Mouse (Mus musculus) myocyte (in vitro differentiated cells): ENCODE results near the gene Copz1. TPM values are rescaled to one million over a fixed set of nuclear protein-coding genes. Genes with fewer than 3 reads are reported as not detected.
"Not testable (repeated sequence)": the region's sequence is repeated elsewhere in the genome, so short reads cannot be mapped to it uniquely, and the experiment has no call there.

Source experiments
- H3K27me3 ChIP-seq: one replicate; pipeline ENCODE4 v1.6.1; 2011; ENCODE audit not compliant: control insufficient read depth, insufficient read depth, insufficient read length
- H3K36me3 ChIP-seq: one replicate; pipeline ENCODE4 v1.6.1; 2011; ENCODE audit not compliant: control insufficient read depth, insufficient read depth
- H3K4me2 ChIP-seq: one replicate; pipeline ENCODE4 v1.6.1; 2011; ENCODE audit warnings: low read depth, control low read depth
- H3K4me3 ChIP-seq: one replicate; pipeline ENCODE4 v1.5.1; 2011; ENCODE audit warnings: mild to moderate bottlenecking, control low read depth, moderate library complexity
- H3K79me2 ChIP-seq: one replicate; pipeline ENCODE4 v1.6.1; 2011; ENCODE audit not compliant: control insufficient read depth, insufficient read depth
- H3ac ChIP-seq: one replicate; pipeline ENCODE4 v1.6.1; 2011; ENCODE audit not compliant: control insufficient read depth, insufficient read length
- CEBPB ChIP-seq: IDR thresholded peaks from 2 replicates; pipeline ENCODE4 v1.6.1; 2011; ENCODE audit warnings: mild to moderate bottlenecking, moderate library complexity; ENCODE audit not compliant: poor library complexity, insufficient read depth, severe bottlenecking
- E2F4 ChIP-seq: IDR thresholded peaks from one replicate; pipeline ENCODE4 v1.6.1; 2011; ENCODE audit warnings: mild to moderate bottlenecking, control low read depth, moderate library complexity; ENCODE audit not compliant: insufficient read depth
- MAX ChIP-seq: IDR thresholded peaks from one replicate; pipeline ENCODE4 v1.6.1; 2011; ENCODE audit warnings: low read depth, mild to moderate bottlenecking, control low read depth
- MYOD1 ChIP-seq, 3 experiments: IDR thresholded peaks; one replicate each; pipeline ENCODE4 v1.6.1; 2011; ENCODE audit warnings: control low read depth in 2 of 3, low read depth in 2 of 3, mild to moderate bottlenecking in 2 of 3, moderate library complexity in 1 of 3; ENCODE audit not compliant: insufficient read length in 2 of 3, control insufficient read depth in 1 of 3
- MYOG ChIP-seq, 3 experiments: IDR thresholded peaks; one replicate each; pipeline ENCODE4 v1.6.1; 2011; ENCODE audit warnings: control low read depth in 2 of 3, low read depth in 2 of 3, mild to moderate bottlenecking in 2 of 3; ENCODE audit not compliant: insufficient read length in 2 of 3, control insufficient read depth in 1 of 3, insufficient read depth in 1 of 3
- POLR2A ChIP-seq: IDR thresholded peaks from one replicate; pipeline ENCODE4 v1.6.1; 2011; ENCODE audit warnings: low read depth, mild to moderate bottlenecking, control low read depth, moderate library complexity; ENCODE audit not compliant: insufficient read length
- POLR2AphosphoS2 ChIP-seq: IDR thresholded peaks from one replicate; pipeline ENCODE4 v1.6.1; 2011; ENCODE audit warnings: low read depth, control low read depth; ENCODE audit not compliant: insufficient read length
- REST ChIP-seq: IDR thresholded peaks from one replicate; pipeline ENCODE4 v1.6.1; 2011; ENCODE audit warnings: mild to moderate bottlenecking, control low read depth, moderate library complexity; ENCODE audit not compliant: insufficient read depth, insufficient read length
- SRF ChIP-seq: IDR thresholded peaks from one replicate; pipeline ENCODE4 v1.6.1; 2011; ENCODE audit warnings: low read depth; ENCODE audit not compliant: control insufficient read depth, insufficient read length
- TCF12 ChIP-seq: IDR thresholded peaks from one replicate; pipeline ENCODE4 v1.6.1; 2011; ENCODE audit warnings: mild to moderate bottlenecking, control low read depth; ENCODE audit not compliant: poor library complexity, insufficient read depth, severe bottlenecking
- TCF3 ChIP-seq: IDR thresholded peaks from one replicate; pipeline ENCODE4 v1.6.1; 2011; ENCODE audit warnings: low read depth, control low read depth; ENCODE audit not compliant: insufficient read length
- USF1 ChIP-seq: IDR thresholded peaks from one replicate; pipeline ENCODE4 v1.6.1; 2011; ENCODE audit warnings: low read depth, mild to moderate bottlenecking, control low read depth, moderate library complexity
- polyA plus RNA-seq: library from polyadenylated mRNA; unstranded; fragments of >200 nt; fragmentation: generic; extraction: Trizol; gene quantifications from one replicate; pipeline ENCODE4 v1.2.1, GENCODE M21; 2012; ENCODE audit warnings: missing spikeins

The Copz1 gene
- polyA plus RNA-seq, 1 experiment: 172 TPM

GRCm38 (mm10) chr15:103240160-103241028 is 32.1 kb upstream of the Copz1 start, which contains the start of gene Hnrnpa1:
Gene Hnrnpa1, plus strand, starts transcription at chr15:103240432.
- Histone ChIP-seq H3K27me3 (no peaks in the 10 kb centered on the region), H3ac (peak within 1 kb of the TSS; percentile 30), H3K36me3 (peaks cover 45% of the 10 kb centered on the region), H3K79me2 (peaks cover 84% of the 10 kb centered on the region), H3K4me3 (peak within 1 kb of the TSS; percentile 95), H3K4me2 (peak within 1 kb of the TSS; percentile 89)
- TF ChIP-seq MYOG (IDR thresholded peaks at IDR 0.05; ENCODE audit: control insufficient read depth in 1 of 3, insufficient read depth in 1 of 3, insufficient read length in 2 of 3, low read depth in 2 of 3) (no peak), POLR2A (peak; percentile 95), REST (peak; percentile 24), CEBPB (peak; percentile 14; the same call in 1 of the 2 replicates), TCF12 (no peak), SRF (peak; percentile 18), MAX (peak; percentile 94), POLR2AphosphoS2 (peak; percentile 98), E2F4 (peak; percentile 14), USF1 (peak; percentile 90)

GRCm38 (mm10) chr15:103241071-103242018 is 31.2 kb upstream of the Copz1 start:
- H3ac ChIP-seq: peak overlapping the region; percentile 30
- peak overlapping the region; percentile 89 for H3K4me2 ChIP-seq
- H3K27me3 ChIP-seq: not testable (repeated sequence)
- peaks cover 75% of the 10 kb centered on the region for H3K79me2 ChIP-seq
- H3K36me3 ChIP-seq: peaks cover 51% of the 10 kb centered on the region
- H3K4me3 ChIP-seq: peak overlapping the region; percentile 95

GRCm38 (mm10) chr15:103242885-103243284 is 29.6 kb upstream of the Copz1 start:
- H3ac ChIP-seq: no peak overlapping the region
- TF ChIP-seq POLR2A (no peak), MYOG (IDR thresholded peaks at IDR 0.05; ENCODE audit: control insufficient read depth in 1 of 3, insufficient read depth in 1 of 3, insufficient read length in 2 of 3, low read depth in 2 of 3) (no peak), CEBPB (no peak), POLR2AphosphoS2 (no peak), SRF (no peak), USF1 (no peak), TCF12 (no peak), MAX (no peak)
- H3K4me3 ChIP-seq: peak overlapping the region; percentile 95

GRCm38 (mm10) chr15:103245616-103246015 is 26.9 kb upstream of the Copz1 start:
- Histone ChIP-seq H3K36me3 (peaks cover 70% of the 10 kb centered on the region), H3K27me3 (no peaks in the 10 kb centered on the region), H3ac (no peak overlapping the region), H3K4me3 (no peak overlapping the region), H3K79me2 (peaks cover 45% of the 10 kb centered on the region), H3K4me2 (no peak overlapping the region)
- TF ChIP-seq MYOG (IDR thresholded peaks at IDR 0.05; ENCODE audit: control insufficient read depth in 1 of 3, insufficient read depth in 1 of 3, insufficient read length in 2 of 3, low read depth in 2 of 3): no peak
- no peak for TF ChIP-seq CEBPB
- TF ChIP-seq REST: no peak
- TF ChIP-seq USF1: no peak
- no peak for TF ChIP-seq TCF3
- peak; percentile 41 for TF ChIP-seq POLR2A
- no peak for TF ChIP-seq SRF
- peak; percentile 83 for TF ChIP-seq POLR2AphosphoS2
- TF ChIP-seq MYOD1 (IDR thresholded peaks at IDR 0.05; ENCODE audit: control insufficient read depth in 1 of 3, insufficient read length in 2 of 3, low read depth in 2 of 3): no peak
- no peak for TF ChIP-seq E2F4
- no peak for TF ChIP-seq MAX
- no peak for TF ChIP-seq TCF12

More at GRCm38 (mm10) chr15:103242885-103243284, 29.6 kb upstream of the Copz1 start:
- Histone ChIP-seq H3K36me3 (peaks cover 66% of the 10 kb centered on the region), H3K79me2 (peaks cover 60% of the 10 kb centered on the region), H3K4me2 (peak overlapping the region; percentile 89), H3K27me3 (no peaks in the 10 kb centered on the region)
